Mouse (Mus musculus): ENCODE data around the gene Pigu.
A peak's percentile ranks its signal among the peaks of the same experiment; 100 is the strongest.

Pigu gene

DNA sequence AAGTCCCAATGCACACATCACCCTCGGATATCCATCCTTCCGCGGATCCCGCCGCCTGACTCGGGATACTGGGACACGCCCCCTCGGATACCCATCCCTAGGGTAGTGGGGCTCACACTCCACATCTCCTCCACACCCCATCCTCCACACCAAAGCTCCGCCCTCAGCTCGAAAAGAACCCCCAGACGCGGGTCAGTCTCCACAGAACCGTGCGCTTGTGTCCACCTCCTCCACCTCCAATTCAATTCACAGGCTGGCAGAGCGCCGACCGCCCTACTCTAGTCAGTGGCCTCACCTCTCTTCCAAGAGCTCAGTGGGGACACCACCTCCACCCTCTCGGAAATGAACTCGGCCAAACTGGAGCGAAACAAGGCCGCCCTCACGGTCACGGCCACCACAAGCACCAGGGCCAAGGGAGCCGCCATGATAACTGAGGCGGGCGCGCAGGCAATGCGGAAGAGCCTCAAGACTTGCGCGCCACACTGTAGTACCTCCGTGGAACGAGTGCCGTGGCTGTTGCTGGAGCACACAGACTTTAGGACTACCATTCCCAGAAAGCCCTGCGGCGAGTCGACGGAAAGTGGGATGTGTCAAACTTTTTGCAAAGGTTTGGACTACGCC lies at the start of gene Pigu:
Pigu (minus strand) TSS at position 460 of the 621 bp plus-strand sequence.
- DNase-seq (ENCODE audit: low spot score), result peak; percentile 97

DNA sequence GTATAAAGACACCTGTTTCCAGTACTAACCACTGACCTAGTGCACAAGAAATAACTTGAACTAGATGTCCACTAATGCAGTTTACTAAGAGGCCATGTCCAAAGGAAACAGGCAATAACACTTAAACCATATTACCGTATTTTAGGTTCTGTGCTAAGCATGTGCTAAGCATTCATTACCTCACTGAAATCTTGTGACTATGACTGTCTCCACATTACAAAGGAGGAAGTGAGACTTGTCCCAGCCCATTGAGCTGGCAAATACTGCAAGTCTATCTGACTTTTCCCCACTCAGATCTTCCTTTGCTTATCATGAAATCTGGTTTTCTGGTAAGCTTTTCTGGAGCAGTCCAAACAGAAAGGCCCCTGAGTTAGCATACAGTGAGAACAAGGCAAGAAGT lies 47.4 kb upstream of the Pigu start:
- no peak for DNase-seq (ENCODE audit: low spot score)

DNA sequence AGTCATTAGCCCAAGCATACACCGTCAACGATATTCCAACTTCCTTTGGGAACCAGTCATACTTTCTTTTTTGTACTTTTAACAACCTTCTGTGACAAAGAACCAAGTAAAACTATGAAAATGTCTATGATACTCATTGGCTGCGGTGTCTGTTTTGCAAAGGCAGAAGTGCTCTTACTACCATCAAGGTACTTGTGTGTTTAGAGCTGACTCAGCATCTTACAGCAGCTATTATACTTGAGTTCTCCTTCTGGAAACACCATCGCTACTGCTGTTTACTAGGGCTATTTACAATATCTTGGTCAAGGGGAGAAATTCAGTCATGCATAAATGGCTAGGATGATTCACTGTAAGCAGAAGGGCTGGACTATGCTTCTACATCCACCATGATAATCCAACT lies 44.7 kb upstream of the Pigu start:
- no peak for DNase-seq (ENCODE audit: low spot score)

DNA sequence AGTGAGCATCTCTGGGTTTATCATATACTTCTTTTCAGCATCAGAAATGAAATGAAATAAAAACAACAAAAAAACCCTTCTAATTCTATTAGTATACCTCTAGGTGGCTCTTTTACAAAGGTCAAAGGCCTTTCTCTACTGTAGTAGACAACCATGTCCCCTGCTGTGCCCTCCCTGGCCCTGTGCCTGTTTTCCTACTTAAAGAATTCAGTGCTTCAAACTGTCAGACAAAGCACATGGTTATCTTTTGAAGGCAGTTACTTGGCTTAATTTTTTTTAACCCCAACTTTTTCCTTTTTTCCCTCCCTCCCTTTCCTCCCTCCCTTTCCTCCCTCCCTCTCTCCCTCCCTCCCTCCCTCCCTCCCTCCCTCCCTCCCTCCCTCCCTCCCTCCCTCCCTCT lies 43.0 kb upstream of the Pigu start:
- no peak for DNase-seq (ENCODE audit: low spot score)

DNA sequence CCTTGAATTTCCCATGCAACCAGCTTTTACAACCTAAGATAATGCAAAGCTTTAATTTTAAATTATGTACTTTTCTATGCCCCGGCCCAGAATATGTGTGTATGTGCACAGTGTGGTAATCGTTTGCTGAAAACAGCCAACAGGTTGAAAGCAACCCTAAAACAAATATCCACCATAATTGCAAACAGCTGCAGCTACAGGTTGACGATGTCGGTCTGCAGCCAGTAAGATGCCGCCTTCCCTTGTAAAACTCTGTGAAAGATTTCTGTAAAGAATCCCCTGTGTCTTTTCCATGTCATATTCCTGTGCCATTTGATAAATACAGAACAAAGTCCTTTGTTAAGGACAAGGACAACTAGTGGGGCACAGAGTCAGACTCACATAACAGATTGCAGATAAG lies 37.4 kb upstream of the Pigu start:
- DNase-seq (ENCODE audit: low spot score), result no peak

DNA sequence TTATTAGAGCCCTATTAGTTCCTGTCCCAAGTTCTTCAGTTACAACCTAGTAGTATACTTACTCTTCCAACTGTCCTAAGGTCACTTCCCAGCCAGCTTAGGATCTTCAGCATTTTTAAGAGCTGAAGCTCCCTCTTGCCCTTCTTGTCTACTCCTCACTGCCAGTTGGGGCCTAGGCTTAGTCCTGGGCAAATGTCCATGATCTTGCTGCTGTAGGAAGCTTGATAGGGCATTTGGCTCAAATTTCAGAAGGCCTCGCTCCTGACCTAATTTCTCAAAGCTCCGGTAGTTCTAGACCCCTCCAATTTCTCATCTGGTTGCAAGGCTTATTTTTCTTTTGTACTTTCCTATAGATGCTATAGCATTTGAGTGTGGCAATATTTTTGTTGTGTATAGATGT lies 31.3 kb upstream of the Pigu start:
- no peak for DNase-seq (ENCODE audit: low spot score)

DNA sequence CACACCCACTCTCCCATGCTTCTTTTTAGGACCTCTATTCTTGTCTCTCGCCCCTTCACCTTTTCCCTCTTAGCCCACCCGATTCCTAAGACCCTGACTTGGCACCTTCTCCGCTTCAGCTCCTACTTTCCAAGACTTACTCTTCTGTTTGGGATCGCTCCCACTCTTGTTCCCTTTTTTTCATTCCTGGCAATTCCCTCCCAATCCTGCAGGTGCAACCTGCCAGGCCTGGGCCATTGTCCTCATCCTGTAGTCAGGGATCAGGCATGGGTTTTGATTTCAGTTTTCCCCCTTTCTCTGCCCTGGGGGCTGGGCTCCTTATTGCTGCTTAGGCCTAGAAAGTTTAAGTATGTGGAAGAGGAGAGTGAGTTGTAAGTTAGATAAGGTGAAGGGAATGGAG lies 29.8 kb upstream of the Pigu start:
- no peak for DNase-seq (ENCODE audit: low spot score)

DNA sequence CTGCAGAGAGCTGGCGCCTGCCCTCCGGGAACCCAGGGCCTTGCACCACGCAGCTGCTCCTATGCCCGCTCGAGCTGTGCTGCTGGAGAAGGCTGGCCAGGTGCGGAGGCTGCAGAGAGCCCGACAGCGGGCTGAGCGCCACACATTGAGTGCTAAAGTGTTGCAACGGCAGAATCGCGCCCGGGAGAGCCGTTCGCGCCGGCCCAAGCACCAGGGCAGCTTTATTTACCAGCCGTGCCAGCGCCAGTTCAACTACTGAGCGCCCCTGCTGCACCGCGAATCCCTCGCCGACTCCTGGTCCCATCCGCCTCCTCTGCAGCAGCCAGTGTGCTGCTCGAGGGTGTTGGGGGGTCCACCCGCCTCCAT lies 29.3 kb upstream of the Pigu start:
- DNase-seq (ENCODE audit: low spot score), result no peak

DNA sequence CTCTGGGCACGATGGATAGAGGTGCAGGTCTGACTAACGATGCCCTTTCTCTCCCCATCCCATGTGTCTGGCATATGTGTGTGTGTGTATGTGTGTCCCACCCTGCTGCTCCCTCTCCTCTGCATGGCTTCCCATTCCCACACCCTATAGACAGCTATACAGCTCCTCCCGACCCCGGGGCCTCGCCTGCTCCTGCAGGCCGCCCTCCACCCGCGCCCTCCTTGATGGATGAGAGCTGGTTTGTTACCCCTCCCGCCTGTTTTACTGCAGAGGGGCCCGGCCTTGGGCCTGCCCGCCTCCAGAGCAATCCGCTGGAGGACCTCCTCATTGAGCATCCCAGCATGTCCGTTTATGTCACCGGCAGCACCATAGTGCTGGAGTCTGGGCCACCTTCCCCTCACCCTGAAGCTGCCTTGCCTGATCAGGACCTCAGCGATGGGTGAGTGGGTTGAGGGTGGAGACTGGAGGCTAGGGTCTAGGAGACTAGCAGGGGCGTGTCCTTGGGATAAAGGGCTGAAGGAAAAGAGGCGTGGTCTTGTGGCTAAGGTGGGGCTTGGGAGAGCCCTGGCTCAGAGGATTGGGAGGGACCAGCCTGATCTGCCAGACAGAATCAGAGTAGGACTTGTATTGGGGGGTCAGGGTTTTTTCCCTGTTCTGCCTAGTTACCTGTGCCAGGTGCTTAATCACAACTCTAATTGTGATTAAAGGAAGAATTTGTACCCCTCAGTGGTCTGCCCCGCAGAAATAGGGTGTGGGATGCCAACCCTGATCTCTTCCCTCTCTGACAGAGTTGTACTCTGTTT lies 28.7 kb upstream of the Pigu start:
- DNase-seq (ENCODE audit: low spot score), result no peak

DNA sequence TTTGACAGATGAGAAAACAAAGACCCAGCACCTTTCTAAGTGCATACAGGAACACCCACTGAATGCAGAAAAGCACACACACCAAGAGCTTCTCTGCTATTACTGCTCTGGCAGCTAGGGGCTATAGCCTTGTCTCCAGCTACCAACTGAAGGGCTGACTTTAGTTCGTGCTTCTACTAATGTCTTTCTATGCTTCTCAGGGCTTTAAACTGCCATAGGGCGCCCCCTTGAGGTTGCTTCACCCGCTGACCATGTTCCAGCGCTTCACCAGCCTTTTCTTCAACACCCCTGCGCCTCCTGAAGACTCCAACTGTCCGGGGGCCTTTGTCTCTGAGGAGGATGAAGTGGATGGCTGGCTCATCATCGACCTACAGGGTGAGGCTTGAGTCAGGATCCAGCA lies 27.9 kb upstream of the Pigu start:
- DNase-seq (ENCODE audit: low spot score), result peak; percentile 89

DNA sequence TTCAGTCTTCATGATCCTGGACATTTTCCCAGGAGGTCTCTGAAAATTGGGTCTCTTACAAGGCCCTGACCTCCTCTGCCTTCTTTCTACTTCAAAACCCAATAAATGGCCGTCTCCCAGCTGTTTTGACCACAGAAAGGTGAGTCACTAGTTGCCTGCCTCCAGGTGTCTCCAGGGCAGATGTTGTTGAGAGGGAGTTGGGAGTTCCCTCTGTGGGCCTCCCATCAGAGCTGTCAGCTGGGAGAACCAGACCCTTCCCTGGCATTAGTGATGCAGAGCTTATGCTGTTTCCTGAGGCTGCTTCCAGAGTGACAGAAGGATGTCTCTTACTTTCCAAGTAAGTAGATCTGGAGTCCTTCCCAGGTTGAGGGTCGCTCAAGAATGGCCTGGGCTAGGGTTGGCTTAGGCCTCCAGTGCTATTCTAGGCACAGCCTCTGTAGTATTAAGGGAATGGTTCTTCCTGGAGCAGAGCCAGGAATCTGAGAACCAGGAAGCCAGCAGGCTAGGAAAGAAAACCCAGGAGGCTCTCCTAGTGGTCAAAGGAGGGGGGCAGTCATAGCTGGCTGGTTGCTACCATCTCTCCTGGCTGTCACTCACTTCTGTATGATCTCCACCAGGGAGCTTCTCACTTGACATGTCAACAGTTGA lies 25.7 kb upstream of the Pigu start:
- no peak for DNase-seq (ENCODE audit: low spot score)

DNA sequence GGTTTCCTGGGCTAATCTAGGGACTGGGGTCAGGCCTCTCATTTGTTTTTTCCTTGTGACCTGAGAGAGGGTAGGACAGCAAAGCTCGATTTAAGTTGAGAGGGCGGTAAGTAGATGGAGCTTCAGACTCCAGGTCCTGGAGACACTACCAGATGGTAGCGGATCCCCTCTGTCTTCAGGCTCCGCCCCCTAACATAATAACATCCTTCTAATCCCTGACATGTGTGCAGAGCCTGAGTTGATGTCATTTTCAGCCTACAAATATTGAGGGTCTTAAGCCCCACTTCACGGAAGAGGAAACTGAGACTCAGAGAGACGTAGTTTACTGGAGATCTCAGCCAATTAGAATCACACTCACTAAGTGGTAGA lies 25.1 kb upstream of the Pigu start:
- no peak for DNase-seq (ENCODE audit: low spot score)

DNA sequence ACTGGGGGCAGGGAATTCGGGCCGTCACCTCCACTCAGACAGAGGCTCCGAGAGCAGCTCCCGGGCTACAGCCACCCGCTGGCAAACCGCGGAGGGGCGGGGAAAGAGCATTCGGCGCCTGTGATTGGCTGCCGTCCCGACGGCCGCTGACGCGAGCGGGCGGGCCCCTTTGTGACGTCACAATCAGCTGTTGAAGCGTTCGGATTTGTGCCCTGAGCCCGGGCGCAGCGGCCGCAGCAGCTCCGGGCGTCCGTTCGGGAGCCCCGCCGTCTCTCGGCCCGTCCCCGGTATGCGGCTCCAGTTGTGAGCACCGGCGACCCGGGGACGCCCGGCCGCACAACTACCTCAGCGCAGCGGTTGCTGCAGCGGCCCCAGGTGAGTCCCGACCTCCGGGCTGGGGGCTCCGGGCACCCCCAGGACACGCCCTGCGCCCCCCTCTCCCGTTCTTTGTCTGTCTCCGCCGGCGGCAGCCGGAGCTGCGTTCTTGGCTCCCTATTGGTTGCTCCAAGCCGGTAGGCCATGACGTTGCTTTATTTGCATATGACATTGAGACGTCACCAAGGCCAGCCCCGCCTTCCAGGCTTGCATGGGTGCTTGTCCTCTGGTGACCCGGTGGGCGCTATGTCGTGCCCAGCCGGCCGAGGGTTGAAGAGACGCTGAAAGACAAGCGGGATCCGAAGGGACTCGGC lies 24.6 kb upstream of the Pigu start:
- DNase-seq (ENCODE audit: low spot score), result peak; percentile 98

DNA sequence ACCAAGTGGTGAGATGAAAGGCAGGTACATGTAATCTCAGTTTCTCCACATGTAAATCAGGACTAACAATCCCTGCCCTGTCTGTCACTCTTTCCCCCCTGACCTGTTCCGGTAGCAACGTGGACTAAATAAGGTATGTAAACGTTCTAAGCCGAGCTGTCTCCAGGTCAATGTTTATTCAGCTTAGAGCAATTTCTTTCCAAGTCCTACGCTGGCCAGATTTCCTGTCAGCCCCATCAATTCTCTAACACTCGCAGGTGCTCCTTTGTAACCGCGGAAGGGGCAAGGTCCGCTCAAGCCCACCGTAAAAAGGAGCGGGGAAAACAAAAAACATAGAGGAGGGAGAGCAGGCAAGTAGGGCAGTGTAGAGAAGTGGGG lies 23.8 kb upstream of the Pigu start:
- no peak for DNase-seq (ENCODE audit: low spot score)

DNA sequence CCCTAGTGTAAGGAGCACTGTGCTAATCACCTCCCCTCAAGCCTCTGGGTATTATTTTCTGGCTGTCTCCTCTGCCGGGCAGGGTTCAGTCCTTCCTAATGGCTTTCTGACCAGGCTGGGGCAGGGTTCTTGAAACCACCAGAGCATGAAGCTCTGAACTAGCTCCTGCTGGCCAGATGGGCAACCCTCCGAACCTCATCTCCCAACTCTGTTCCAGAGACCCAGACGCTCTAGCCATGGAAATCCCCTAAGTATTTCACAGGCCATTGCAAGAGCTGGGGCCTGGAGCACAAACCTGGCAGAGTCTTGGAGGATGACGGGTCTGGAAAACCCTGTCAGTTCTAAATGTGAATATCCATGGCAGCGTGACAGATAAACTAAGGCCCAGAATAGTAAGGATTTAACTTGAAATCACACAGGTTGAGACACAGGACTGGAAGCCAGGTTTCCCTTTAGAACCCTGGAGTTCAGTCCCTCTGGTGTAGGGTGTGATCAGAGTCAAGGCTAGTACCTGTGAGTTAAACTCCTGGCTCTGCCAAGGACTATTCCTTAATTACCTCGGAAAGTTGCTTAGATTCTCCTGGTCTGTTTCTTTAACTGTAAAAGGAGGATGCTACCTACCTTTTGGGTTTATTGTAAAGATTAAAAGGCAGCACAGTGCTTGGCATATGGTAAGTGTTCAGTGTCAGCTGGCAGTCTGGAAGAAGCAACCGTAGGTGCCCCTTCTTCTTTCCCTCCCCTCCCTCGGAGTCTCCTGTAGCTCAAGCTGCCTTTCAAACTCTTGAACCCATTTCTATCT lies 23.2 kb upstream of the Pigu start, which contains the start of gene Trp53inp2:
Trp53inp2 (plus strand) TSS at position 799 of the 799 bp plus-strand sequence.
- no peak for DNase-seq (ENCODE audit: low spot score)

DNA sequence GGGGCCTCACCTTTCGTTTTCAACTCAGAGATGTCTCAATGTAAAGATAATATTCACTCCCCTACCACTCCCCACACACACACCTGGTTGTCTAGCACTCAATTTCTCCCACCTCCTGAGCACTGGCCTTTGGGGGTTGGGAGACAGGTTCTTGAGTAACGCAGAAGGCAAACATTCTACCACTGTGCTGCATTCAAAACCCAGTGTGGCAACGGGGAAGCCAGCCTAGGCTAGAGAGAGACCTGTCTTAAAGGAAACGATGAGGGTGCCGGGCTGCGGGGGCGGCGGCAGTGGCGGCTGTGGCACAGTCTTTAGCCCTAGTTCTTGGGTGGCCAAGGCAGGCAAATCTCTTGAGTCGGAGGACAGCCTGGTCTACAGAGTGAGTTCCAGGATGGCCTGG lies 19.0 kb upstream of the Pigu start:
- no peak for DNase-seq (ENCODE audit: low spot score)

DNA sequence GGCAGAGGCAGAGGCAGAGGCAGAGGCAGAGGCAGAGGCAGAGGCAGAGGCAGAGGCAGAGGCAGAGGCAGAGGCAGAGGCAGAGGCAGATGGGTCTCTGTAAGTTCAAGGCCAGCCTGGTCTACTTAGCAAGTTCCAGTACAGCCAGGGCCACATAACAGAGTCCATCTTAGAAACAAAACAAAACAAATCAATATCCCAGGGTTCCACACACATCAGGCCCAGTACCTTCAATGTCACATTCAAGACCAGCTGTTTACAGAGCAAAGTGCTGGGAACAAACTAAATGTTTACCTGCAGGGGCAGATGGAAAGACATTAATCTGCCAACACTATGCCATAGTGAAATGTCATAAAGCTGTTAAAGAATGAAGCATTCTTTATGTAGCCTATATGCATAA lies 17.3 kb upstream of the Pigu start:
- no peak for DNase-seq (ENCODE audit: low spot score)

DNA sequence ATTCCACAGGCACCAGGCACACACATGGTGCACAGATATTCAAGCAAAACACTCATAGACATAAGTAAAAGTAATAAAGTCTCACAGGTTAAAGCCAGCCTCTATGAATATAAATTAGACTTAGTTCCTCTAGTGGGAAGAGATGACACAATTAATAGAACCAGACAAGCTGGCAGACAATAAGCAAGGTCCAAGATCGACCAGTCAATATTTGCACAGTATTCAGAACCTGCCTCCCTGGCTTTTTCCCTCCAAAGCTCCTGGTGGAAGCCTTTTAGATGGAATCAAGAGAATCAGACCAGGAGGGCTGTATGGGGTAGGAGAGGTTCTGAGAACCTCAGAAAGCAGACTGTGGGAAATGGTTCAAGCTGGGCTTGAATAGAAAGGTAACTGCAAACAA lies 16.7 kb upstream of the Pigu start:
- DNase-seq (ENCODE audit: low spot score), result no peak

DNA sequence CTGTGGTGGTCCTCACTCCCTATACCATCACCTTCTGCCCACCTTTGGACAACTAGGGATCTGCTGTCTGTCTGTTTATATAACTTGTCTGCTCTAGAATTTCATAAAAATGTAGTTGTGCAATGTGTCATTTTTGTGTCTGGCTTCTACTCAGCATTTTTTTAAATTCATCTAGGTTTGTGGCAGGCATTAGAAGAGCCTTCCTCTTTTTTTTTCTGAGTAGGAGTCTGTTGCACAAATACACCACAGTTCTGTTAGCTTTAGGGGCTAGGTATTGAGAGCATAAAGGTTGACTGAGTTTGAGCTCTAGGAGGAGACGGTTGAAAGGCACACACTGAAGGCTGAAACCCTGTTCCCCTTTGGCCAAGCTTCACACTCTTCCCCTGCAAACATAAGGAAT lies 16.1 kb upstream of the Pigu start:
- no peak for DNase-seq (ENCODE audit: low spot score)

DNA sequence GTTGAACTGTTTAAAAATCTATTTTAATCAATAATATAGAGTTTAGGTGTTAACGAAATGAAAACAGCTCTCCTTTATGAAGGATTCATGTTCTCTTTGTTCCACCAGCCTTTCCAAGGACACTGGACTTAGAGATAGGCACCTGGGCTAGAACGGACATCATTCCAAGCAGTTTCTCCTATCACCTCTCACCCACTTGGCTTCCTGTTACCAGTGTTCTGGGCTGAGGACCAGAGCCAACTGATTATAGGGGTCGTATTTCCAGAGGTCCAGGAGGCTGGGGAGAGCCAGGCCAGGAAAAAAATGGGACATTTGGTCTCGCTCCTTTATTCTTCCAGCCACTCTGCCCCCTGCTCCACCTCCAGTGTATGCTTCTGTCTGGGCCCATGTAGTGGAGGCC lies 15.2 kb upstream of the Pigu start:
- no peak for DNase-seq (ENCODE audit: low spot score)

DNA sequence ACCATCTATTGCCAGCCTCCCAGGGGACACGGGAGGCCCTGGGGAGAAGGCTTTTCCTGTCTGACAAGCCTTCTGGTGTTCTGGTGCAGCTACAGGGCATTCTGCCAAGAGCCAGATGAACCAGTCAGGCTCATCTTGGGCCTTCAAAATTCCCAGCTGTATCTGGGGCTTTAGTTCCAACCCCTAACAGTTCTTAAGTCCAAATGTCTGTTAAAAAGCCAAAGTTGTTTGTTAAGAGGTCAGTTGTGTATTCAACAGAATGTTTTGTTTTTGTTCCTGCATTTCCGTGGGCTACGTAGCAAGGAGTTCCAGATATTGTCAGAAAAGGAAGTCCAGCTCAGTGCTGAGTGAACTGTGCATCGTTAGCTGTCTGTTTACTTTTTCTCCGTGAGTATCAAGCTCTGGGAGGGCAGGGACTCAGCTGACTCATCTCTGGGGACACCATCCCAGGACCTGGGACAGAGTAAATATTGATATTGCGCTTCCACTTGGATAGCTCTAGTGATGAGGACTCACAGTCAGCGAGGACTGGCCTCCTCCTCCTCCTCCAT lies 12.2 kb upstream of the Pigu start:
- DNase-seq (ENCODE audit: low spot score), result no peak
